Mouse (Mus musculus): Measurements from ENCODE around the gene Dap.

GRCm38 (mm10) chr15:31244696-31245445 lies 20.8 kb downstream of the Dap start:
- TF ChIP-seq CTCF (IDR thresholded peaks at IDR 0.05; ENCODE audit: borderline replicate concordance, insufficient read depth, low read length) (no peak), POLR2A (IDR thresholded peaks at IDR 0.05; ENCODE audit: low read depth, low read length) (no peak)

Data from embryonic fibroblast, embryonic 13.5 days (primary cell).